Mouse (Mus musculus) kidney, postnatal 14 days (tissue): Measurements from ENCODE around the gene Ceacam18.
A peak's percentile ranks its signal among the peaks of the same experiment; 100 is the strongest.
"Not testable (repeated sequence)": the region's sequence is repeated elsewhere in the genome, so short reads cannot be mapped to it uniquely, and the experiment has no call there.

Experiments used
- DNase-seq: peaks from one replicate; pipeline ENCODE4 v3.0.0; 2022; ENCODE audit warnings: mixed read lengths

Gene Ceacam18

GRCm38 (mm10) chr7:43634500-43634899 lies at the start of gene Ceacam18:
Gene Ceacam18, plus strand, starts transcription at chr7:43634707.
- no peak for DNase-seq

- DNase-seq, result no peak
Observed at GRCm38 (mm10) chr7:43584790-43585189, 49.7 kb upstream of the Ceacam18 start.

- no peak for DNase-seq
Observed at GRCm38 (mm10) chr7:43601884-43602283, 32.6 kb upstream of the Ceacam18 start.

GRCm38 (mm10) chr7:43606896-43607742 lies 27.4 kb upstream of the Ceacam18 start, which contains the start of gene Zfp819:
Gene Zfp819, plus strand, starts transcription at chr7:43607169.
- peak; percentile 63 for DNase-seq

GRCm38 (mm10) chr7:43607743-43608287 lies 26.7 kb upstream of the Ceacam18 start:
- no peak for DNase-seq

- DNase-seq, result no peak
Observed at GRCm38 (mm10) chr7:43608316-43608824, 26.1 kb upstream of the Ceacam18 start.

- DNase-seq, result no peak
Observed at GRCm38 (mm10) chr7:43613816-43614551, 20.5 kb upstream of the Ceacam18 start.

- no peak for DNase-seq
Observed at GRCm38 (mm10) chr7:43622927-43623326, 11.6 kb upstream of the Ceacam18 start.

- DNase-seq, result no peak
Observed at GRCm38 (mm10) chr7:43623819-43624218, 10.7 kb upstream of the Ceacam18 start.

- DNase-seq, result no peak
Observed at GRCm38 (mm10) chr7:43625065-43625464, 9.4 kb upstream of the Ceacam18 start.

- DNase-seq, result no peak
Observed at GRCm38 (mm10) chr7:43625794-43626422, 8.6 kb upstream of the Ceacam18 start.

- DNase-seq, result no peak
Observed at GRCm38 (mm10) chr7:43633940-43634339, 567 bp upstream of the Ceacam18 start.

- DNase-seq, result no peak
Observed at GRCm38 (mm10) chr7:43636194-43636593, 1.7 kb downstream of the Ceacam18 start.

- DNase-seq, result no peak
Observed at GRCm38 (mm10) chr7:43637118-43637517, 2.6 kb downstream of the Ceacam18 start.

GRCm38 (mm10) chr7:43642587-43642986 lies 8.1 kb downstream of the Ceacam18 start:
- DNase-seq, result no peak

- DNase-seq, result no peak
Observed at GRCm38 (mm10) chr7:43643046-43643652, 8.6 kb downstream of the Ceacam18 start.

GRCm38 (mm10) chr7:43652683-43653082 lies 18.2 kb downstream of the Ceacam18 start:
- no peak for DNase-seq

GRCm38 (mm10) chr7:43654519-43654918 lies 20.0 kb downstream of the Ceacam18 start:
- no peak for DNase-seq

GRCm38 (mm10) chr7:43656232-43656631 lies 21.7 kb downstream of the Ceacam18 start:
- no peak for DNase-seq

GRCm38 (mm10) chr7:43660002-43660401 lies 25.5 kb downstream of the Ceacam18 start, which contains the start of gene Siglece:
Gene Siglece, minus strand, starts transcription at chr7:43660161.
- no peak for DNase-seq

GRCm38 (mm10) chr7:43662804-43663203 lies 28.3 kb downstream of the Ceacam18 start:
- DNase-seq, result no peak

GRCm38 (mm10) chr7:43667221-43667620 lies 32.7 kb downstream of the Ceacam18 start:
- not testable (repeated sequence) for DNase-seq
